Mouse (Mus musculus): ENCODE data around the gene Tril.

Gene Tril

GRCm38 (mm10) chr6:53806021-53806420, 14.6 kb downstream of the Tril start:
- no peak for DNase-seq (ENCODE audit: low spot score)

GRCm38 (mm10) chr6:53804145-53804544, 16.5 kb downstream of the Tril start:
- DNase-seq (ENCODE audit: low spot score): no peak

- DNase-seq (ENCODE audit: low spot score): no peak
These were observed 17.1 kb downstream of the Tril start for GRCm38 (mm10) chr6:53803551-53803950.

GRCm38 (mm10) chr6:53801893-53802286, 18.7 kb downstream of the Tril start:
- no peak for DNase-seq (ENCODE audit: low spot score)

GRCm38 (mm10) chr6:53801269-53801892, 19.2 kb downstream of the Tril start:
- DNase-seq (ENCODE audit: low spot score): no peak

GRCm38 (mm10) chr6:53798865-53799264, 21.8 kb downstream of the Tril start:
- DNase-seq (ENCODE audit: low spot score): no peak

- DNase-seq (ENCODE audit: low spot score): no peak
These were observed 23.8 kb downstream of the Tril start for GRCm38 (mm10) chr6:53796835-53797234.

- DNase-seq (ENCODE audit: low spot score): no peak
These were observed 24.8 kb downstream of the Tril start for GRCm38 (mm10) chr6:53795788-53796187.

- DNase-seq (ENCODE audit: low spot score): no peak
These were observed 25.6 kb downstream of the Tril start for GRCm38 (mm10) chr6:53795078-53795477.

- DNase-seq (ENCODE audit: low spot score): no peak
These were observed 26.2 kb downstream of the Tril start for GRCm38 (mm10) chr6:53794323-53794971.

GRCm38 (mm10) chr6:53782880-53783539, 37.6 kb downstream of the Tril start:
- DNase-seq (ENCODE audit: low spot score): no peak

- no peak for DNase-seq (ENCODE audit: low spot score)
These were observed 38.4 kb downstream of the Tril start for GRCm38 (mm10) chr6:53782273-53782672.

GRCm38 (mm10) chr6:53781171-53781570, 39.5 kb downstream of the Tril start:
- DNase-seq (ENCODE audit: low spot score): no peak

- DNase-seq (ENCODE audit: low spot score): no peak
These were observed 40.6 kb downstream of the Tril start for GRCm38 (mm10) chr6:53780008-53780407.

GRCm38 (mm10) chr6:53779526-53779925, 41.1 kb downstream of the Tril start:
- DNase-seq (ENCODE audit: low spot score): no peak

GRCm38 (mm10) chr6:53778424-53778955, 42.1 kb downstream of the Tril start:
- DNase-seq (ENCODE audit: low spot score): no peak

- DNase-seq (ENCODE audit: low spot score): no peak
These were observed 52.4 kb downstream of the Tril start for GRCm38 (mm10) chr6:53768275-53768674.

- no peak for DNase-seq (ENCODE audit: low spot score)
These were observed 54.3 kb downstream of the Tril start for GRCm38 (mm10) chr6:53766243-53766915.

- no peak for DNase-seq (ENCODE audit: low spot score)
These were observed 54.9 kb downstream of the Tril start for GRCm38 (mm10) chr6:53765731-53766130.
